Mouse (Mus musculus) heart, embryonic 16.5 days (tissue): ENCODE results near the gene Narf. TPM values are rescaled to one million over a fixed set of nuclear protein-coding genes. Genes with fewer than 3 reads are reported as not detected.

Experiments
- ATAC-seq: fragments of 200-750 bp; cut with Nextera tagmentation; replicated peaks from 2 replicates; pipeline ENCODE4 v1.8.0; 2017; ENCODE audit warnings: moderate number of reproducible peaks; ENCODE audit not compliant: insufficient read depth, low FRiP score; ENCODE audit errors: extremely low read depth
- H3K27ac ChIP-seq: fragments of 300-500 bp; sonication (generic); 2 replicates; pipeline ENCODE4 v1.5.1; 2014; ENCODE audit warnings: mild to moderate bottlenecking, low read length, control low read depth, moderate library complexity
- H3K27me3 ChIP-seq: fragments of 300-500 bp; sonication (generic); 2 replicates; pipeline ENCODE4 v1.6.1; 2014; ENCODE audit warnings: low read length, mixed read lengths; ENCODE audit not compliant: control insufficient read depth, insufficient read depth
- H3K36me3 ChIP-seq: fragments of 300-500 bp; sonication (generic); 2 replicates; pipeline ENCODE4 v1.6.1; 2014; ENCODE audit not compliant: control insufficient read depth, insufficient read depth
- H3K4me1 ChIP-seq: fragments of 300-500 bp; sonication (generic); 2 replicates; pipeline ENCODE4 v1.6.1; 2014; ENCODE audit warnings: low read length, mixed read lengths; ENCODE audit not compliant: control insufficient read depth, insufficient read depth
- H3K4me2 ChIP-seq: fragments of 300-500 bp; sonication (generic); 2 replicates; pipeline ENCODE4 v1.6.1; 2014; ENCODE audit warnings: low read depth, mild to moderate bottlenecking, control low read depth, low read length
- H3K4me3 ChIP-seq: fragments of 300-500 bp; sonication (generic); 2 replicates; pipeline ENCODE4 v1.5.1; 2014; ENCODE audit warnings: mild to moderate bottlenecking, control low read depth, low read length
- H3K9ac ChIP-seq: fragments of 300-500 bp; sonication (generic); 2 replicates; pipeline ENCODE4 v1.6.1; 2014; ENCODE audit warnings: low read length, control low read depth
- H3K9me3 ChIP-seq: fragments of 300-500 bp; sonication (generic); replicated peaks from 2 replicates; pipeline ENCODE4 v1.6.1; 2016; ENCODE audit warnings: low read length; ENCODE audit not compliant: control insufficient read depth
- WGBS: fragments of 180-500 bp; shearing (Covaris S2); extraction: QIAGEN DNeasy Blood & Tissue Kit; methylation state at CpG from one replicate; pipeline ENCODE4 v1.1.7; 2014; 5-methylcytosine and 5-hydroxymethylcytosine counted together
- polyA plus RNA-seq: library from polyadenylated mRNA; unstranded; fragments of >200 nt; fragmentation: Nextera tagmentation; extraction: Ambion mirVana; gene quantifications from 2 replicates; pipeline ENCODE4 v1.2.1, GENCODE M21; 2015

Narf gene
- polyA plus RNA-seq, 1 experiment from 2014 or later, result 64.9 TPM

- H3K4me2 ChIP-seq, result peak within 1 kb of the TSS; percentile 90
- ATAC-seq, result peak; percentile 98
- peaks cover 11% of the 10 kb centered on the region for H3K4me1 ChIP-seq
- peak within 1 kb of the TSS; percentile 69 for H3K4me3 ChIP-seq
- WGBS, result under 1% methylated on average over 66 of the region's 70 CpGs
- H3K36me3 ChIP-seq, result peaks cover 6% of the 10 kb centered on the region; the same call in 1 of the 2 replicates
- no peaks in the 10 kb centered on the region for H3K27me3 ChIP-seq
- H3K9ac ChIP-seq, result peak within 1 kb of the TSS; percentile 91
- H3K27ac ChIP-seq, result peak within 1 kb of the TSS; percentile 83
- H3K9me3 ChIP-seq, result no peaks in the 10 kb centered on the region
Observed at GRCm38 (mm10) chr11:121204161-121205006, 32.7 kb upstream of the Narf start, which contains the start of the genes Hexdc and Ogfod3. Hexdc (plus strand) TSS chr11:121204433. Ogfod3 (minus strand) TSS chr11:121204711.

- 96% methylated on average over 3 of the region's 3 CpGs for WGBS
- H3K27me3 ChIP-seq, result no peaks in the 10 kb centered on the region
- no peak for ATAC-seq
- H3K4me2 ChIP-seq, result no peak overlapping the region
- H3K4me3 ChIP-seq, result no peak overlapping the region
- peaks cover 12% of the 10 kb centered on the region for H3K36me3 ChIP-seq
- no peaks in the 10 kb centered on the region for H3K9me3 ChIP-seq
- H3K9ac ChIP-seq, result no peak overlapping the region
- H3K4me1 ChIP-seq, result 0 out of 2 replicates have a peak, but pooled peaks cover 4% of the 10 kb centered on the region
- no peak overlapping the region for H3K27ac ChIP-seq
Observed at GRCm38 (mm10) chr11:121216831-121217230, 20.2 kb upstream of the Narf start.

GRCm38 (mm10) chr11:121219776-121220175 lies 17.3 kb upstream of the Narf start:
- no peaks in the 10 kb centered on the region for H3K27me3 ChIP-seq
- WGBS, result 84% methylated on average over 11 of the region's 11 CpGs
- no peaks in the 10 kb centered on the region for H3K9me3 ChIP-seq
- H3K27ac ChIP-seq, result no peak overlapping the region
- H3K9ac ChIP-seq, result no peak overlapping the region
- H3K4me3 ChIP-seq, result no peak overlapping the region
- 0 out of 2 replicates have a peak, but pooled peaks cover 4% of the 10 kb centered on the region for H3K4me1 ChIP-seq
- H3K4me2 ChIP-seq, result no peak overlapping the region
- H3K36me3 ChIP-seq, result peaks cover 35% of the 10 kb centered on the region
- no peak for ATAC-seq

- Histone ChIP-seq H3K4me3 (no peak overlapping the region), H3K4me1 (0 out of 2 replicates have a peak, but pooled peaks cover 4% of the 10 kb centered on the region), H3K27ac (no peak overlapping the region), H3K36me3 (peaks cover 45% of the 10 kb centered on the region), H3K9ac (no peak overlapping the region), H3K27me3 (no peaks in the 10 kb centered on the region), H3K9me3 (no peaks in the 10 kb centered on the region), H3K4me2 (no peak overlapping the region)
- ATAC-seq, result no peak
- WGBS, result 82% methylated on average over 5 of the region's 5 CpGs
Observed at GRCm38 (mm10) chr11:121220771-121221170, 16.3 kb upstream of the Narf start.

GRCm38 (mm10) chr11:121221321-121222010 lies 15.6 kb upstream of the Narf start:
- no peak overlapping the region for H3K27ac ChIP-seq
- peaks cover 46% of the 10 kb centered on the region for H3K36me3 ChIP-seq
- peak; percentile 42; the same call in 1 of the 2 replicates for ATAC-seq

GRCm38 (mm10) chr11:121228129-121229017 lies 8.7 kb upstream of the Narf start:
- H3K9me3 ChIP-seq, result no peaks in the 10 kb centered on the region
- H3K27me3 ChIP-seq, result no peaks in the 10 kb centered on the region
- 15% methylated on average over 21 of the region's 21 CpGs for WGBS
- ATAC-seq, result no peak; the same call in 1 of the 2 replicates
- peak overlapping the region; percentile 94 for H3K4me3 ChIP-seq
- H3K36me3 ChIP-seq, result peaks cover 22% of the 10 kb centered on the region
- peak overlapping the region; percentile 85 for H3K27ac ChIP-seq
- peak overlapping the region; percentile 76 for H3K4me2 ChIP-seq
- H3K9ac ChIP-seq, result peak overlapping the region; percentile 84
- peaks cover 26% of the 10 kb centered on the region for H3K4me1 ChIP-seq

More at GRCm38 (mm10) chr11:121221321-121222010, 15.6 kb upstream of the Narf start:
- no peaks in the 10 kb centered on the region for H3K9me3 ChIP-seq
- H3K4me2 ChIP-seq, result no peak overlapping the region
- H3K4me1 ChIP-seq, result 0 out of 2 replicates have a peak, but pooled peaks cover 4% of the 10 kb centered on the region
- no peaks in the 10 kb centered on the region for H3K27me3 ChIP-seq
- H3K9ac ChIP-seq, result no peak overlapping the region
- no peak overlapping the region for H3K4me3 ChIP-seq
- WGBS, result 53% methylated on average over 6 of the region's 6 CpGs

GRCm38 (mm10) chr11:121229018-121229439 lies 8.0 kb upstream of the Narf start, which contains the start of gene Cybc1:
Cybc1 (minus strand) TSS chr11:121229322.
- ATAC-seq, result peak; percentile 87
- Histone ChIP-seq H3K4me3 (peak within 1 kb of the TSS; percentile 94), H3K9ac (peak within 1 kb of the TSS; percentile 84), H3K9me3 (no peaks in the 10 kb centered on the region), H3K27ac (peak within 1 kb of the TSS; percentile 85), H3K4me1 (peaks cover 26% of the 10 kb centered on the region), H3K36me3 (peaks cover 16% of the 10 kb centered on the region), H3K4me2 (peak within 1 kb of the TSS; percentile 76), H3K27me3 (no peaks in the 10 kb centered on the region)
- under 1% methylated on average over 23 of the region's 23 CpGs for WGBS

GRCm38 (mm10) chr11:121231191-121231590 lies 5.9 kb upstream of the Narf start:
- Histone ChIP-seq H3K27me3 (no peaks in the 10 kb centered on the region), H3K4me1 (peaks cover 31% of the 10 kb centered on the region), H3K4me2 (no peak overlapping the region), H3K9me3 (no peaks in the 10 kb centered on the region), H3K4me3 (no peak overlapping the region), H3K36me3 (no peaks in the 10 kb centered on the region), H3K9ac (peak overlapping the region; percentile 18; the same call in 1 of the 2 replicates), H3K27ac (peak overlapping the region; percentile 68)
- WGBS, result 74% methylated on average over 4 of the region's 4 CpGs
- no peak for ATAC-seq
